Mouse (Mus musculus) kidney, embryonic 16.5 days (tissue): ENCODE results near the gene Ankrd35. TPM values are rescaled to one million over a fixed set of nuclear protein-coding genes. Genes with fewer than 3 reads are reported as not detected.
A peak's percentile ranks its signal among the peaks of the same experiment; 100 is the strongest.

ENCODE experiments used
- ATAC-seq: fragments of 200-750 bp; cut with Nextera tagmentation; 2 replicates; pipeline ENCODE4 v1.8.0; 2017; ENCODE audit warnings: moderate TSS enrichment; ENCODE audit not compliant: low FRiP score, low TSS enrichment
- H3K27ac ChIP-seq: fragments of 300-500 bp; sonication (generic); 2 replicates; pipeline ENCODE4 v1.5.1; 2014; ENCODE audit warnings: low read length
- H3K27me3 ChIP-seq: fragments of 300-500 bp; sonication (generic); 2 replicates; pipeline ENCODE4 v1.6.1; 2014; ENCODE audit warnings: low read length, control low read depth, mixed read lengths; ENCODE audit not compliant: insufficient read depth
- H3K36me3 ChIP-seq: fragments of 300-500 bp; sonication (generic); 2 replicates; pipeline ENCODE4 v1.6.1; 2014; ENCODE audit warnings: low read length, control low read depth, mixed read lengths; ENCODE audit not compliant: insufficient read depth
- H3K4me1 ChIP-seq: fragments of 300-500 bp; sonication (generic); 2 replicates; pipeline ENCODE4 v1.6.1; 2014; ENCODE audit warnings: low read length, control low read depth, mixed read lengths; ENCODE audit not compliant: insufficient read depth
- H3K4me2 ChIP-seq: fragments of 300-500 bp; sonication (generic); replicated peaks from 2 replicates; pipeline ENCODE4 v1.6.1; 2014; ENCODE audit warnings: low read depth, low read length
- H3K4me3 ChIP-seq: fragments of 300-500 bp; sonication (generic); 2 replicates; pipeline ENCODE4 v1.5.1; 2014; ENCODE audit warnings: mild to moderate bottlenecking, low read length
- H3K9ac ChIP-seq: fragments of 300-500 bp; sonication (generic); replicated peaks from 2 replicates; pipeline ENCODE4 v1.6.1; 2014; ENCODE audit warnings: low read length
- H3K9me3 ChIP-seq: fragments of 300-500 bp; sonication (generic); 2 replicates; pipeline ENCODE4 v1.6.1; 2016; ENCODE audit warnings: low read length, control low read depth
- WGBS: fragments of 180-500 bp; shearing (Covaris S2); extraction: QIAGEN DNeasy Blood & Tissue Kit; methylation state at CpG from one replicate; pipeline ENCODE4 v1.1.7; 2014; 5-methylcytosine and 5-hydroxymethylcytosine counted together
- polyA plus RNA-seq: library from polyadenylated mRNA; unstranded; fragments of >200 nt; fragmentation: Nextera tagmentation; extraction: Ambion mirVana; gene quantifications from 2 replicates; pipeline ENCODE4 v1.2.1, GENCODE M21; 2015

The Ankrd35 gene
- polyA plus RNA-seq, 1 experiment from 2014 or later, result 1.6 TPM

DNA sequence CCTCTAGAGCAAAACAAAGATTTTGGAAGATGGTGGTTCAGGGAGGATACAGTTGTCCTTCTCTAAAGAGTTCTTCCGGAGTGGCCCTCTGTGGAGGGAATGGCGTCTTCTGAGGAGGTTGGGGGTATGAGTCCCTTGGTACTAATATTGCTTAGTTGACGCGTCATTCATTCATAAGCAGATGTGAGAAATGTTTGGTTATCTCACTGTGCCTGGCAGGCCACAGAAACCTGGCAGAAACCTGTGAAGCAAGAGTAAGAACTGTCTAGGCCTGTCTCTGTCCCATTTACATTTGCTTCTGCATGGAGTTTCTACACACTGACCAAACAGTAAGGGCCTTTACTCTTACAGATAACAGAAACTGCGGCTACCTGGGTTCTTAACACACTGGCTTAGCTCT lies 1.6 kb downstream of the Ankrd35 start:
- H3K4me1 ChIP-seq, result peaks cover 26% of the 10 kb centered on the region
- no peak for ATAC-seq
- 96% methylated on average over 5 of the region's 5 CpGs for WGBS

DNA sequence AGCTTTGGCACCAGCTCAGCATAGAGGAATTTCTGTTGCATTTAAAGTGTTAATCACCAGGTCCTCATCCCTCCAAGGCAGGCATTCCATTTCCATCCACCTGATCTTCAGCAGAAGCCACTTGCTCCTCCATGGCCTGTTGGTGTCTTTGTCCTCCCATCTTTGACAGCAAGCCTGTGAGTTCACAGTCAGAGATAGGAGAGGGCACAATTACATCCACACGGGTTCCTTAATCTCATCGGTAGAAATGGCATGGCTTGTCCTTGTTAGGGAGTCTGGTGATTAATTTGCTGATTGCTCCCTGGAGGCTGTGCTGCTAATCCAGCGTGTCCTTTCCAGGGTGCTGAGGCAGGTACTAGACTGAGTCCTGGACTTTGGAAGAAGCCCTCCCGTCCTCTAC lies 3.6 kb downstream of the Ankrd35 start:
- no peak for ATAC-seq
- Histone ChIP-seq H3K4me2 (no peak overlapping the region), H3K9ac (no peak overlapping the region), H3K27ac (no peak overlapping the region), H3K9me3 (no peaks in the 10 kb centered on the region), H3K27me3 (no peaks in the 10 kb centered on the region), H3K4me1 (peaks cover 26% of the 10 kb centered on the region), H3K36me3 (no peaks in the 10 kb centered on the region), H3K4me3 (no peak overlapping the region)
- 59% methylated on average over 4 of the region's 4 CpGs for WGBS

More for the DNA sequence above, 1.6 kb downstream of the Ankrd35 start:
- H3K9me3 ChIP-seq, result no peaks in the 10 kb centered on the region
- H3K9ac ChIP-seq, result no peak overlapping the region
- no peaks in the 10 kb centered on the region for H3K36me3 ChIP-seq
- H3K27ac ChIP-seq, result no peak overlapping the region
- H3K4me2 ChIP-seq, result no peak overlapping the region
- H3K4me3 ChIP-seq, result no peak overlapping the region
- no peaks in the 10 kb centered on the region for H3K27me3 ChIP-seq

DNA sequence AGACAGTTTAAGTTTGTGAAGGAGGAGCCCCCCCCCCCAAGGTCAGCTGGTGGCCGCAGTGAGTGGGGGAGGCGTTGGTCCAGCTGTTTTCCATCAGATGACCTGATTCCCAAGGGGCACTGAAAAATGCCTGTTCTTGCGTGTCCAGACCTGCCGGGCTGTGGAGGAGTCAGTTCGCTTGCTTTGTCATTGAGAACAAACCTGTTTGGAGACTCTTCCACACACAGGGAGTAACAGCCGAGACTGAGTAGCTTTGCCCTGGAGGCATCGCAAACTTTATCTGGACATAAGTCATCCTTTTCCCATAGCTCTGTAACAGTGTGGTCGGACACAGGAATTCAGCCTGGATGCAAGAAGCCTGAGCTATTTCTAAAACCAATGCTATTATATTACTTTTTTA lies 4.5 kb downstream of the Ankrd35 start:
- H3K4me2 ChIP-seq, result peak overlapping the region; percentile 6
- no peaks in the 10 kb centered on the region for H3K27me3 ChIP-seq
- 12% methylated on average over 8 of the region's 8 CpGs for WGBS
- no peak overlapping the region for H3K9ac ChIP-seq
- no peaks in the 10 kb centered on the region for H3K36me3 ChIP-seq
- H3K4me1 ChIP-seq, result peaks cover 26% of the 10 kb centered on the region
- ATAC-seq, result peak; percentile 40
- H3K4me3 ChIP-seq, result no peak overlapping the region
- no peaks in the 10 kb centered on the region for H3K9me3 ChIP-seq
- peak overlapping the region; percentile 17; the same call in 1 of the 2 replicates for H3K27ac ChIP-seq

DNA sequence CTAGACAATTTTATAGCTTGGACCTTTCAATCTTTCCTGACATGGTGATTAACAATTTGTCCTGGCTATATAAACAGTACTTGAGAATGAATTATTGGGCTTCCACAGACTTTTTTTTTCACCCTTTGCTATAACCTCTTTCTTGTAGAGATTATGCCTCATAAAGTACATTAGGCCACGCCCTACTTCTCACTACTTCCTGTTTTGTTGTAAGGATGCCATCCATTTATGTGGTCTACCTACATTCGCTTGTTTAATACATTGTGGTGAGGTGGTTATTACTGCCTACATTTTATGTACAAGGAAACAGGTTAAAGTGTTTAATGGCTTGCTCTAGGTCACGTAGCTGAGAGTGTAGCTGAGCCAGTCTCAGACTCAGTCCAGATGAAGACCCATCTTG lies 5.2 kb downstream of the Ankrd35 start:
- Histone ChIP-seq H3K4me3 (no peak overlapping the region), H3K36me3 (no peaks in the 10 kb centered on the region), H3K27ac (peak overlapping the region; percentile 20; the same call in 1 of the 2 replicates), H3K9me3 (no peaks in the 10 kb centered on the region), H3K27me3 (0 out of 2 replicates have a peak, but pooled peaks cover 4% of the 10 kb centered on the region), H3K9ac (no peak overlapping the region), H3K4me2 (no peak overlapping the region), H3K4me1 (peaks cover 26% of the 10 kb centered on the region)
- ATAC-seq, result no peak
- 59% methylated on average over 3 of the region's 3 CpGs for WGBS

DNA sequence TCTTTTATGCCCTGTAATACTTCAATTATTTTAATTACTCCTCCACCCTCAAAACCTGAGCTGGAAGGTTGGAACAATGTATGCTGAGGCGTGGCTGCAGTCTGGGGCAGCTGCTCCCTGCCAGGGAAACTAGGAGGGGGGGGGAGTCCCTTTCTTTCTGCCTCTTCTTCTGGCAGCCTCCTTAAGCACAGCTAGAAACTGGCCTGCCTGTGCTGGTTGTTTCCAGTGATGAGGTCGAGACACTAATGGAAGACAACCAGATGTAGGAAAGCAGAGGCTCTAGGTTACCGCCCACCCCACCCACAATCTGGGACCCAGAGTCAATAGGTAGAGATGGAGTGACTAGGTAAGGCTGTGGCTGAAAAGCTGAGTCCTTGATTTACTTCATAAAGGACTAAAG lies 5.8 kb downstream of the Ankrd35 start:
- peak overlapping the region; percentile 20; the same call in 1 of the 2 replicates for H3K27ac ChIP-seq
- no peak for ATAC-seq
- WGBS, result 44% methylated on average over 3 of the region's 3 CpGs

DNA sequence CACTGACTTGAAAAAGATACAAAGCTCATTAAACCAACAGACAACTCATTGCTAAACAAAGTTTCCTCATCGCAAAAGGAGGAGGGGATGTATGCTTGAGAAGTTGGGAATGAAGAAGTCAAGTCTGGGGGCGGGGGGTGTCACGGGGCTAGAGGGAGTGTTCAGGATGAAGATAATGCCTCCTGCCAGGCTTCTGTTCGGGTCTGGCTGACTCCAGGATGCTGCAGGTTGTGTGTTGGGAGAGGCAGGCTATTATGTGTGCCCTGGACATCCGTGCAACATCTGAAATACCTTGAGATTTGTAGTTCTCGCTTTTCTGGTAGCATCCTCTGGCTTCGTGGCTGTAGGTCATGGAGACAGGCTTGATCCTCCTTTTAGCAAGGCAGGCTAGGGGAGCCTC lies 8.5 kb downstream of the Ankrd35 start:
- Histone ChIP-seq H3K9ac (no peak overlapping the region), H3K4me2 (no peak overlapping the region), H3K4me1 (peaks cover 17% of the 10 kb centered on the region), H3K27ac (no peak overlapping the region), H3K27me3 (0 out of 2 replicates have a peak, but pooled peaks cover 5% of the 10 kb centered on the region), H3K4me3 (no peak overlapping the region), H3K9me3 (no peaks in the 10 kb centered on the region), H3K36me3 (no peaks in the 10 kb centered on the region)
- no peak for ATAC-seq
- WGBS, result 68% methylated on average over 7 of the region's 7 CpGs

More for the DNA sequence above, 5.8 kb downstream of the Ankrd35 start:
- no peaks in the 10 kb centered on the region for H3K36me3 ChIP-seq
- no peak overlapping the region for H3K4me2 ChIP-seq
- no peak overlapping the region for H3K9ac ChIP-seq
- no peak overlapping the region for H3K4me3 ChIP-seq
- no peaks in the 10 kb centered on the region for H3K9me3 ChIP-seq
- 0 out of 2 replicates have a peak, but pooled peaks cover 5% of the 10 kb centered on the region for H3K27me3 ChIP-seq
- peaks cover 21% of the 10 kb centered on the region for H3K4me1 ChIP-seq

DNA sequence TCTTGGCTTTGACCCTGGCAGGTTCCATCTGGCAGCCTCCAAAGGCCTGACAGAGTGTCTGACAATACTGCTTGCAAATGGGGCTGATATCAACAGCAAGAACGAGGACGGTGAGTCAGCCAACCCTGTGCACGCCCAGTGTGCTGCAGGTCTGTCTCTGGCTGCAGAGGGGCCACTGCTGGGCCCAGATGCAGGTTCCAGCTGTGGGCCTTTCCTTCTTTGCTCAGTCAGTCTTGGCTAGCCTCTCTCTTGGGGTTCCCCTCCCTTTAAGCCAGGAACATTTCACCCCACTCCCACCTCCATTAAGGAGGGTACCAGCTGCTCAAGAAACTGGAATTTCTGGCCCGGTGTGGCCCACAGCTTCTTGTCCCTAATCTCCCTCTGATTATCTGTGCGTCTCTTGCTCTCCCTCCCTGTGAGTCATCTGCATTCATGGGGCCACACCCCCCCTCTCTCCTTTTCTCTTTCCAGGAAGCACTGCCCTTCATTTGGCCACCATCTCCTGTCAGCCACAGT lies 9.3 kb downstream of the Ankrd35 start:
- no peak overlapping the region for H3K27ac ChIP-seq

DNA sequence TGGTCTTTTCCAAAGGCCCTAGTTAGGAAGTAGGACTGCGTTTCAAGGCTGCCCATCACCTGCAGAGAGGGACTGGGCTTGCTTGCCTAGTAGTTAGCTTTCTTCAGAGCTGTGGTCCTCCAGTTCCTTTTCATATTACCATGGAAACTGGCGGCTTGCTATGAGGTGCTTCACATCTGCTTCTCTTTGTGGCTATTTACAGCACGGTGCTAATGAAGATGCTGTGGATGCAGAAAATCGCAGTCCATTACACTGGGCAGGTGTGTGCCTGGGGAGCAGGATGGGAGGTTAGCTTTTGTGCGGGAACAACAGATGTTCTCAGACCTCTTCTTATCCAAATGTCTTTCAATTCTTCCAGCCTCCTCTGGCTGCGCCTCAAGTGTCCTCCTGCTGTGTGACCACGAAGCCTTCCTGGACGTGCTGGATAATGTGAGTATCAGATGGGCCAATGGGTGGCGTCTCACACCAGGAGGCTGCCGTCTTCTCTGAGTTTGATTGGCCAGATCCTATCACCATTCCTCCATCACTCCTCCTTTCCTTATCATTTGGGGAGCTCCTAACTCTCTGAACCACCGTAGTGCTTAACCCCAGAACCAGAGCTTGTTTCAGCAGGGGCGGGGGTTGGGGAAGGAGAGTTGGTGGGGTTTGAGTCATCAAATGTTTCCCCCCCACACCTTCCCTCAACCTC lies 10.5 kb downstream of the Ankrd35 start:
- ATAC-seq, result no peak
- no peak overlapping the region for H3K4me2 ChIP-seq
- H3K9me3 ChIP-seq, result no peaks in the 10 kb centered on the region
- H3K4me1 ChIP-seq, result peaks cover 4% of the 10 kb centered on the region; the same call in 1 of the 2 replicates
- H3K36me3 ChIP-seq, result no peaks in the 10 kb centered on the region
- no peak overlapping the region for H3K4me3 ChIP-seq
- H3K27me3 ChIP-seq, result peaks cover 10% of the 10 kb centered on the region; the same call in 1 of the 2 replicates
- WGBS, result 32% methylated on average over 12 of the region's 12 CpGs
- H3K27ac ChIP-seq, result no peak overlapping the region
- no peak overlapping the region for H3K9ac ChIP-seq

More for the DNA sequence above, 9.3 kb downstream of the Ankrd35 start:
- no peaks in the 10 kb centered on the region for H3K36me3 ChIP-seq
- no peak overlapping the region for H3K4me2 ChIP-seq
- peaks cover 10% of the 10 kb centered on the region for H3K4me1 ChIP-seq
- H3K4me3 ChIP-seq, result no peak overlapping the region
- H3K9ac ChIP-seq, result no peak overlapping the region
- 36% methylated on average over 5 of the region's 5 CpGs for WGBS
- H3K9me3 ChIP-seq, result no peaks in the 10 kb centered on the region
- no peak for ATAC-seq
- H3K27me3 ChIP-seq, result peaks cover 10% of the 10 kb centered on the region; the same call in 1 of the 2 replicates

DNA sequence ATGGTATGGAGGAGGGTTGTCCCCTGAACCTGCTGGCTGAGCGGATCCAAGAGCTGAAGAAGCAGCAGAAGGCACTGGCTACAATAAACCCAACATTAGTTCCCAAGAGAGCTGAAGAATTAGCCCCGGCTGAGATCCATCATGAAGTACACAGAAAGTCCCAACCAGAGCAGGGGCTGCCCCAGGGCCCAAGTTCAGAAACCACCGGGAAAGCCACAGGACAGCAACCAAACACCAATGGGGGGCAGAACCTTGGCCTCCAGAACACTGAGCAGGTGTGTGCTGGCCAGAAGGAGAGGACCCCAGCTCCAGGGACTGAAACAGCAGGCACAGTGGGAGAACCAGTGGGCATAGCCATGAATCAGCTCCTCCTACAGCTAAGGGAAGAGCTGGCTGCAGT lies 13.6 kb downstream of the Ankrd35 start:
- no peak overlapping the region for H3K4me2 ChIP-seq
- H3K4me3 ChIP-seq, result no peak overlapping the region
- no peaks in the 10 kb centered on the region for H3K36me3 ChIP-seq
- peaks cover 10% of the 10 kb centered on the region; the same call in 1 of the 2 replicates for H3K27me3 ChIP-seq
- no peak overlapping the region for H3K9ac ChIP-seq
- 93% methylated on average over 3 of the region's 3 CpGs for WGBS
- H3K27ac ChIP-seq, result no peak overlapping the region
- no peak for ATAC-seq
- H3K4me1 ChIP-seq, result no peaks in the 10 kb centered on the region
- no peaks in the 10 kb centered on the region for H3K9me3 ChIP-seq
